Mouse (Mus musculus) limb, embryonic 14.5 days (tissue): ENCODE measurements around the gene Slc38a9. TPM values are rescaled to one million over a fixed set of nuclear protein-coding genes. Genes with fewer than 3 reads are reported as not detected.
"Not testable (repeated sequence)": the region's sequence is repeated elsewhere in the genome, so short reads cannot be mapped to it uniquely, and the experiment has no call there.

ENCODE experiments used
- ATAC-seq: fragments of 200-750 bp; cut with Nextera tagmentation; 2 replicates; pipeline ENCODE4 v1.8.0; 2017; ENCODE audit warnings: low read depth, moderate number of reproducible peaks, moderate TSS enrichment; ENCODE audit not compliant: low FRiP score
- DNase-seq: peaks from one replicate; pipeline ENCODE4 v3.0.0-alpha.2; 2015; ENCODE audit warnings: low spot score
- H3K27ac ChIP-seq: fragments of 300-500 bp; sonication (generic); replicated peaks from 2 replicates; pipeline ENCODE4 v1.5.1; 2014; ENCODE audit warnings: low read depth, mild to moderate bottlenecking, low read length, moderate library complexity, mixed read lengths
- H3K27me3 ChIP-seq: fragments of 300-500 bp; sonication (generic); 2 replicates; pipeline ENCODE4 v1.6.1; 2014; ENCODE audit warnings: low read length, mixed read lengths; ENCODE audit not compliant: control insufficient read depth, insufficient read depth
- H3K36me3 ChIP-seq: fragments of 300-500 bp; sonication (generic); 2 replicates; pipeline ENCODE4 v1.6.1; 2014; ENCODE audit warnings: mild to moderate bottlenecking, low read length, moderate library complexity, mixed read lengths; ENCODE audit not compliant: control insufficient read depth, insufficient read depth
- H3K4me1 ChIP-seq: fragments of 300-500 bp; sonication (generic); 2 replicates; pipeline ENCODE4 v1.6.1; 2014; ENCODE audit warnings: antibody characterized with exemption, low read length, mixed read lengths; ENCODE audit not compliant: control insufficient read depth, insufficient read depth
- H3K4me2 ChIP-seq: fragments of 300-500 bp; sonication (generic); replicated peaks from 2 replicates; pipeline ENCODE4 v1.6.1; 2014; ENCODE audit warnings: low read depth, mild to moderate bottlenecking, low read length, moderate library complexity; ENCODE audit not compliant: severe bottlenecking
- H3K4me3 ChIP-seq: fragments of 300-500 bp; sonication (generic); replicated peaks from 2 replicates; pipeline ENCODE4 v1.5.1; 2014; ENCODE audit warnings: low read length
- H3K9ac ChIP-seq: fragments of 300-500 bp; sonication (generic); 2 replicates; pipeline ENCODE4 v1.6.1; 2014; ENCODE audit warnings: mild to moderate bottlenecking, low read depth, low read length, moderate library complexity; ENCODE audit not compliant: severe bottlenecking
- H3K9me3 ChIP-seq: fragments of 300-500 bp; sonication (generic); 2 replicates; pipeline ENCODE4 v1.6.1; 2016; ENCODE audit warnings: low read length; ENCODE audit not compliant: control insufficient read depth
- POLR2A ChIP-seq: fragments of 200-500 bp; IDR thresholded peaks from 2 replicates; pipeline ENCODE4 v1.8.0; 2012; ENCODE audit warnings: inconsistent platforms, mild to moderate bottlenecking, moderate library complexity, borderline replicate concordance; ENCODE audit not compliant: insufficient read depth, insufficient read length; ENCODE audit errors: extremely low read depth
- WGBS: fragments of 180-500 bp; shearing (Covaris S2); extraction: QIAGEN DNeasy Blood & Tissue Kit; methylation state at CpG from one replicate; pipeline ENCODE4 v1.1.7; 2014; 5-methylcytosine and 5-hydroxymethylcytosine counted together
- polyA plus RNA-seq, 2 experiments: library from polyadenylated mRNA; depleted of rRNA in 1 of 2; stranded (reverse) in 1 of 2; unstranded in 1 of 2; fragments of >200 nt; fragmentation: Nextera tagmentation in 1 of 2; extraction: Ambion mirVana in 1 of 2; gene quantifications; 2 replicates each; pipeline versions ENCODE4 v1.2.1 to v1.2.3; 2012 to 2014

Gene Slc38a9
- polyA plus RNA-seq, 2 experiments, result 16.3 to 18.5 TPM

DNA sequence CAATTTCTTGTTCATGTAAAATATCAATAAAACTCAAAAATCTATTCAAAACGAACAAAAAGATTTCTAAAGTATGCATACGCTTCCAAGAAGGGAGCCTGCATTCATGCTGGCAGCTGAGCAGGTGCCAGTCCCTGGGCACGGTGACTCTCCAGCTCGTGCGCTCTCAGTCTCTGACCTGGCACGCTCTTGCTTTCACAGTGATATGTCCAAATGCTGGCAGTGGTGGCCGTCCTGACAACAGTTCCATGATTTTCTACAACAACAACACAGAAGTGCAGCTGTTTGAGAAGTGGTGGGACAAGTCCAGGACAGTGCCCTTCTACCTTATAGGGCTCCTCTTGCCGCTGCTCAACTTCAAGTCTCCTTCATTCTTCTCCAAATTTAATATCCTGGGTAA lies 40.7 kb downstream of the Slc38a9 start:
- DNase-seq, result no peak
- Histone ChIP-seq H3K4me2 (no peak overlapping the region), H3K27ac (no peak overlapping the region), H3K36me3 (no peaks in the 10 kb centered on the region), H3K4me3 (no peak overlapping the region), H3K27me3 (no peaks in the 10 kb centered on the region), H3K9me3 (no peaks in the 10 kb centered on the region), H3K9ac (no peak overlapping the region), H3K4me1 (no peaks in the 10 kb centered on the region)
- ATAC-seq, result no peak
- 91% methylated on average over 8 of the region's 8 CpGs for WGBS
- TF ChIP-seq POLR2A, result no peak

DNA sequence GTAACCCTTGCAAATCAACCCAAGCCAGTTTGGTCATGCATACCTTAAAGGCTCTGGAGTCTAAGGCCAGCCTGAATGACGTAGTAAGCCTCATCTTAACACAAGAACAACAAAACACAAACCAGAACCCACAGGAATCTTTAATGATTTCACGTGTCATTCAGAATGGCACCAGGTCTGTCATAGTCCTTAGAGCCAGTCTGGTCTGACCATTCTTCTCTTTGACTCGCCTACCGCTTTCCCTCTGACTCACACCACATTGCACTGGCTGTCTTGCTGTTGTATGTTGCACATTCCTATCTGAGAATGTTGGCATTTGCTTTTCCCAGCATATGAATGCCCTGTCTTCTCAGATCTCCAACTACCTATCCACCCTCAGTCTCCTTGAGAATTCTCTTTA lies 45.8 kb downstream of the Slc38a9 start:
- DNase-seq (no peak), ATAC-seq (no peak)
- Histone ChIP-seq H3K9ac (no peak overlapping the region), H3K27ac (no peak overlapping the region), H3K27me3 (no peaks in the 10 kb centered on the region), H3K36me3 (no peaks in the 10 kb centered on the region), H3K4me1 (no peaks in the 10 kb centered on the region), H3K4me3 (no peak overlapping the region), H3K9me3 (no peaks in the 10 kb centered on the region), H3K4me2 (no peak overlapping the region)
- 85% methylated on average over 4 of the region's 4 CpGs for WGBS
- no peak for TF ChIP-seq POLR2A

DNA sequence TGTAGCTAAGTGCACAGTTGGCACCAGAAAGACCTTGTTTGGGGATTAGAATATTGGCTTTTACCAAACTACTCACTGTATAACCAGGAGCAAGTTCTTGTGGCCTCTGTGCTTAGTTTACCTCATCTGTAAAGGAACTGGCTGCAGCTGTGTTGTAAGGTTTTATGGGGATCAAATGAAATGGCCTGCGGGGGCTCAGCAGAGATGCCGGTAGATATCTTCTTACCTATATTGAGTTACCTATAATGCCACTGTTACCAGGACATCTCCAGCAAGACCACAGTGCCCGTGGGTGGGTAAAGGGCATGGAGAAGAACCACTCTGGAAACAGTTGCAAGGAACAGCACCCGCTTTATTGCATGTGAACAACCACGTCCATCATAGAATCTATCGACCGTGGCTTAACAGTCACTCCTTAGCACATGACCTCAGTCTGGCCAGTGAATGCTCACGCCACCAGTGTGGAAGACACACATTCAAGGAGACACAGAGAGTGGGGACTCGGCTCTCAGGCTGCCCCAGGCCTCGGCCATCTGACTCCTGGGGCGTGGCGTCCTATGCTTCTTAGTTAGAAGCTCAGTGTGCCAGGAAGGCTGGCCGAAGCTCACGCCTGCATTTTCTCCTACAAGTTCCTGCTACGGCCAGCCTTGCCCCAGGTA lies 59.7 kb downstream of the Slc38a9 start:
- Histone ChIP-seq H3K27me3 (no peaks in the 10 kb centered on the region), H3K36me3 (0 out of 2 replicates have a peak, but pooled peaks cover 2% of the 10 kb centered on the region), H3K27ac (no peak overlapping the region), H3K4me3 (no peak overlapping the region), H3K9me3 (no peaks in the 10 kb centered on the region), H3K4me2 (no peak overlapping the region), H3K4me1 (peaks cover 9% of the 10 kb centered on the region; the same call in 1 of the 2 replicates), H3K9ac (no peak overlapping the region)
- WGBS, result 80% methylated on average over 15 of the region's 15 CpGs
- no peak for DNase-seq
- no peak for TF ChIP-seq POLR2A
- ATAC-seq, result 0 out of 2 replicates have a peak, but pooled peaks have one; percentile 35

DNA sequence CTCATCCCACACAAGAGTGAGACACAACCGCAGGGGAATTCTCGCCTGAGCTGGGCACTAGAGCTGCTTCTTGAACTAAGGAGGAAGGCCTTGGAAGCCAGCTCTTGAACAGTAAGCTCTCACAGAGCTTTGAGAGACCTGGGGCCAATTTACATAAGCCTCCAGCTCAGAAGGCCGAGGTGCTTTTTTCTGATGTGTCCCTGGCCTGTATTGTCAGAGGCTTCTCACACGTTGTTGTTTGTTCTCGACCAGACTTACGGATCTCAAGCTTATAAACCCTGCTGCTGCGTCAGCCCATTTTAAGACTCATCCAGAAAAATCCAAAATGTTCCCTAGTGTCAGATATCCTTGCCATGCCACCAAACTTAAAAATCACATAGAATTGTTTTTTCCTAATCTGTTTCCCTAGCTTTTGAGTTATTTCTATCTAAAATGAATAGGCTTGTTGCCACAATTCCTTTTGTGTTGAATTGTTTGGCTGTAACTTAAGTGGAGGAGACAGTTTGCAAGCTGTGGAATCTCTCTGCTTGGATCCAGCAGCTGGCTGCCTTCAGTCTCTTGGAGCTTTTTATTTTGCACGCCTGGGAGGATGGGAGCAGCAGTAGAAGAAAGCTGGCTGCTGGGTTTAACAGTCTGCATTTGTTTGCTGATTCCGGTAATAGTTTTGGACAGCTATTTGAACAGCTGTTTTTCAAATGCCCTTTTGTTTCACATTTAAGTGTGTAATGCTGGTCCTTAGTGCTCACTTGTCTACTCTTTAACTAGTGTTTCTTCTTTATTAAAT lies 61.6 kb downstream of the Slc38a9 start:
- Histone ChIP-seq H3K27me3 (no peaks in the 10 kb centered on the region), H3K4me1 (peaks cover 9% of the 10 kb centered on the region; the same call in 1 of the 2 replicates), H3K4me3 (no peak overlapping the region), H3K27ac (peak overlapping the region; percentile 78), H3K9me3 (no peaks in the 10 kb centered on the region), H3K36me3 (no peaks in the 10 kb centered on the region), H3K9ac (no peak overlapping the region), H3K4me2 (no peak overlapping the region)
- TF ChIP-seq POLR2A, result no peak
- DNase-seq (peak; percentile 71), ATAC-seq (peak; percentile 84)
- WGBS, result 38% methylated on average over 9 of the region's 9 CpGs

DNA sequence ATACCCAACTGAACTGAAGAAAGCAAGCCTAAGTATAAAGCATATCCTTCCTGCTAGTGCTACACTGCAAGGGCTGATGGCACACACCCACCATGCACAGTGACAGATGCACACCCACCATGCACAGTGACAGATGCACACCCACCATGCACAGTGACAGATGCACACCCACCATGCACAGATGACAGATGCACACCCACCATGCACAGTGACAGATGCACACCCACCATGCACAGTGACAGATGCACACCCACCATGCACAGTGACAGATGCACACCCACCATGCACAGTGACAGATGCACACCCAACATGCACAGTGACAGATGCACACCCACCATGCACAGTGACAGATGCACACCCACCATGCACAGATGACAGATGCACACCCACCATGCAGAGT lies 63.7 kb downstream of the Slc38a9 start:
- not testable (repeated sequence) for DNase-seq, H3K4me1 ChIP-seq, H3K9ac ChIP-seq, H3K36me3 ChIP-seq, H3K27ac ChIP-seq, H3K4me2 ChIP-seq, H3K9me3 ChIP-seq, ATAC-seq, H3K4me3 ChIP-seq, H3K27me3 ChIP-seq
